Mouse (Mus musculus) left cerebral cortex, adult 6 months (tissue): ENCODE results near the gene Acot6. TPM values are rescaled to one million over a fixed set of nuclear protein-coding genes. Genes with fewer than 3 reads are reported as not detected.

ENCODE experiments used
- long read RNA-seq, 2 experiments: library from polyadenylated mRNA; unstranded; transcript quantifications; one replicate each; pipeline ENCODE4 v2.0.0; 2019 to 2020
- polyA plus RNA-seq: library from polyadenylated mRNA; unstranded; fragments of <200 nt; fragmentation: Nextera tagmentation; gene quantifications from 2 replicates; pipeline ENCODE4 v1.2.3, GENCODE M21; 2021

Acot6 gene
- polyA plus RNA-seq: 1.2 and 2.1 TPM in 2 replicates
- long read RNA-seq, experiment 1, partial matches to known transcripts: 0 of 6 reads
- long read RNA-seq, experiment 1, other reads (novel, unspliced or antisense): 0 of 6 reads
- long read RNA-seq, experiment 2, partial matches to known transcripts: 0 of 3 reads
- long read RNA-seq, experiment 2, other reads (novel, unspliced or antisense): 0 of 3 reads

GRCm38 (mm10) chr12:84100604-84101492, at the start of gene Acot6:
Gene Acot6, plus strand, starts transcription at chr12:84100654.

GRCm38 (mm10) chr12:84051937-84052474, 48.4 kb upstream of the Acot6 start, which contains the start of gene Acot3:
Gene Acot3, plus strand, starts transcription at chr12:84052144.

DNA sequence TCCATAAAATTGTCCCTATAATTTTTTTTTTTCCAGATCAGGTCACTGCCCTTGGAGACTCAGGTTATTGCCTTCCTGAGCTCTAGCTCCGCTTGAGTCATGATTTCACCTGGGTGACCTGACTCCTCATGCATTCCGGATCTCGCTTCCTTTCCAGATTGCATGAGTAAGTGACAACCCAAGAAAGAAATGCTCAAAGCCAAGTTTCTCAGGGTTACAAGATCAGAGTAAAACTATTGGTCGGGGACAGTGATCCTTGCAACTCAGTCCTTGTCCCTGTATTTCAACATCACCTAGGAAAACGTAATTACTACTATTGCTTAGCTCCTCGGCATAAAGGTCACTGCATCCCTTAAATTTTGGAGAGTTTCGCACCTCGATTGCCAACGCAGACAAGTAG, 31.5 kb upstream of the Acot6 start, which contains the start of gene Acot5:
TSS of gene Acot5 (plus strand) at position 340 of the 400 bp plus-strand sequence.

DNA sequence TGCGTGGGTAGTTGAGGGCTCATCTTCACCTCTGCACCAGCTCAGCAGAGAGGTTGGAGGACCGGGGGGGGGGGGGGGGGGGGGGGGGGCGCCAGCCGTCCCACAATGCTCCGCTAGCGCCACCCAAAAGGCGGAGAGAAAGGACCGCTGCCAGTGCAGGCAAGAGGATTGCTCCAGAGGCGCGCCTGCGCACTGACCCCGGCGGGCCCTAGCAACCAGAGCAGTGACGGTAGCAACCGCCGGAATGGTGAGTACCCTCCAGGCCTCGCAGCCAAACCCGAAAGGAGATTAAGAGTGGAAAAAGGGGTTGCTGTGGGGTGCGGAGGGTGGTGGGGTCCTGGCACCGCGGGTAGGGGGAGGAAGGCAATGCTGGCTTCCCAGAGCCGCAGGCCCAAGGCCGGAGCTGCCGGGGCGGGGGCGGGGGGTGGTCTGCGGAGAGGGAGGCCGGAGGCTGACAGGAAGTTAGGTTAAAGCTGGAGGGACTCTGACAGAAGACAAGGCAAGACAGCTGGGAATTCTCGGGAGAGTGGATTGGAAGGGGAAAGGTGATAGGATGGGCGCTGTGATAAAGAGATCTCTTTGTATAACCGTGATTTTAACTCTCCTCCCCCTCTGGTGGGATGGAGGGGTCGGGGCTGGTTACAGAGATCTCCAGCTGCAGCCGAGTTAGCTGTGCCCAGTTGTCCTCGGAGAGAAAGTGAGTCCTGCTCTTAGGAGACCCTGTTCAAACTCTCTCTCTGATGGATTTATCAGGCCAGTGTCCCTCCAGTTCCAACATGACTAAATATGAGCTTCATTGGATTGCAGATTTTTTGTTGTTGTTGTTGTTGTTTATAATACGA, 13.9 kb downstream of the Acot6 start, which contains the start of gene Dnal1:
TSS of gene Dnal1 (plus strand) at position 214 of the 842 bp plus-strand sequence.

GRCm38 (mm10) chr12:84147954-84148621, 47.6 kb downstream of the Acot6 start, which contains the start of gene Pnma1:
Gene Pnma1, minus strand, starts transcription at chr12:84148489.

Other genes starting within 250 kb of the Acot6 start
- gene Numb, start 178.7 kb upstream of the Acot6 start, polyA plus RNA-seq: 21.3 and 22.1 TPM in 2 replicates
- gene Riox1, start 150.0 kb upstream of the Acot6 start, polyA plus RNA-seq: 5.5 and 19.0 TPM in 2 replicates
- not detected in 2 replicates for gene Heatr4, start 115.8 kb upstream of the Acot6 start, polyA plus RNA-seq
- 22.7 and 23.2 TPM in 2 replicates for gene Acot2, start 112.8 kb upstream of the Acot6 start, polyA plus RNA-seq
- gene Acot1, start 91.2 kb upstream of the Acot6 start, polyA plus RNA-seq: 20.4 and 24.8 TPM in 2 replicates
- 1.0 and 1.7 TPM in 2 replicates for gene Acot4, start 62.3 kb upstream of the Acot6 start, polyA plus RNA-seq
- 0.85 TPM in 1 of 2 replicates, not detected in the other for gene Gm49366, start 61.7 kb upstream of the Acot6 start, polyA plus RNA-seq
- gene Acot3, start 48.5 kb upstream of the Acot6 start, polyA plus RNA-seq: 2.4 and 2.7 TPM in 2 replicates
- 7.0 and 8.0 TPM in 2 replicates for gene Acot5, start 31.3 kb upstream of the Acot6 start, polyA plus RNA-seq
- 19.6 and 25.3 TPM in 2 replicates for gene Dnal1, start 13.7 kb downstream of the Acot6 start, polyA plus RNA-seq
- 4.5 and 6.6 TPM in 2 replicates for gene Pnma1, start 47.8 kb downstream of the Acot6 start, polyA plus RNA-seq
- gene Elmsan1, start 118.2 kb downstream of the Acot6 start, polyA plus RNA-seq: 3.3 and 6.3 TPM in 2 replicates
- gene Ptgr2, start 184.6 kb downstream of the Acot6 start, polyA plus RNA-seq: 24.5 and 31.6 TPM in 2 replicates
- gene Zfp410, start 216.2 kb downstream of the Acot6 start, polyA plus RNA-seq: 16.7 and 22.7 TPM in 2 replicates